Mouse (Mus musculus): ENCODE results near the gene Sf3a3. TPM values are rescaled to one million over a fixed set of nuclear protein-coding genes. Genes with fewer than 3 reads are reported as not detected.

Sf3a3 gene
- polyA plus RNA-seq, 1 experiment from 2014 or later = 37.1 TPM

- DNase-seq = no peak
- Histone ChIP-seq H3K27ac (ENCODE audit: low read depth) (no peak overlapping the region), H3K4me3 (ENCODE audit: low read depth, low read length) (no peak overlapping the region), H3K9ac (replicated peaks) (no peak overlapping the region), H3K36me3 (replicated peaks; ENCODE audit: insufficient read depth, low read length) (no peaks in the 10 kb centered on the region; the same call in 1 of the 2 replicates), H3K27me3 (ENCODE audit: insufficient read depth, low read length) (peaks cover 24% of the 10 kb centered on the region), H3K4me2 (ENCODE audit: low read depth, low read length) (no peak overlapping the region), H3K4me1 (ENCODE audit: insufficient read depth) (no peaks in the 10 kb centered on the region), H3K9me3 (ENCODE audit: low read length) (no peaks in the 10 kb centered on the region)
- no peak for ATAC-seq
- WGBS (ENCODE audit: insufficient replicate concordance) = 7% methylated on average over 29 of the region's 31 CpGs
- TF ChIP-seq EP300 (IDR thresholded peaks at IDR 0.05; ENCODE audit: low read depth) (no peak), CTCF (IDR thresholded peaks at IDR 0.05; ENCODE audit: low read depth) (no peak)
These were observed 41.9 kb upstream of the Sf3a3 start for GRCm38 (mm10) chr4:124672347-124673320.

- H3K36me3 ChIP-seq (replicated peaks; ENCODE audit: insufficient read depth, low read length) = peaks cover 9% of the 10 kb centered on the region
- DNase-seq (no peak), ATAC-seq (no peak)
- H3K27me3 ChIP-seq (ENCODE audit: insufficient read depth, low read length) = peaks cover 21% of the 10 kb centered on the region
- no peaks in the 10 kb centered on the region for H3K9me3 ChIP-seq (ENCODE audit: low read length)
- no peak overlapping the region for H3K9ac ChIP-seq (replicated peaks)
- H3K4me2 ChIP-seq (ENCODE audit: low read depth, low read length) = no peak overlapping the region
- no peak for TF ChIP-seq CTCF (IDR thresholded peaks at IDR 0.05; ENCODE audit: low read depth)
- TF ChIP-seq EP300 (IDR thresholded peaks at IDR 0.05; ENCODE audit: low read depth) = no peak
- H3K4me3 ChIP-seq (ENCODE audit: low read depth, low read length) = no peak overlapping the region
- no peaks in the 10 kb centered on the region for H3K4me1 ChIP-seq (ENCODE audit: insufficient read depth)
- 76% methylated on average over 17 of the region's 17 CpGs for WGBS (ENCODE audit: insufficient replicate concordance)
- no peak overlapping the region for H3K27ac ChIP-seq (ENCODE audit: low read depth)
These were observed 40.1 kb upstream of the Sf3a3 start for GRCm38 (mm10) chr4:124674334-124675032.

GRCm38 (mm10) chr4:124675037-124675436 lies 39.5 kb upstream of the Sf3a3 start:
- H3K4me3 ChIP-seq (ENCODE audit: low read depth, low read length) = no peak overlapping the region
- H3K4me2 ChIP-seq (ENCODE audit: low read depth, low read length) = no peak overlapping the region
- H3K9me3 ChIP-seq (ENCODE audit: low read length) = no peaks in the 10 kb centered on the region
- peak; percentile 72 for DNase-seq
- WGBS (ENCODE audit: insufficient replicate concordance) = 9% methylated on average over 4 of the region's 4 CpGs
- TF ChIP-seq CTCF (IDR thresholded peaks at IDR 0.05; ENCODE audit: low read depth) = peak; percentile 80
- no peak for TF ChIP-seq EP300 (IDR thresholded peaks at IDR 0.05; ENCODE audit: low read depth)
- H3K4me1 ChIP-seq (ENCODE audit: insufficient read depth) = no peaks in the 10 kb centered on the region
- H3K9ac ChIP-seq (replicated peaks) = no peak overlapping the region
- no peak overlapping the region for H3K27ac ChIP-seq (ENCODE audit: low read depth)
- ATAC-seq = no peak
- peaks cover 14% of the 10 kb centered on the region for H3K36me3 ChIP-seq (replicated peaks; ENCODE audit: insufficient read depth, low read length)
- peaks cover 21% of the 10 kb centered on the region for H3K27me3 ChIP-seq (ENCODE audit: insufficient read depth, low read length)

DNA sequence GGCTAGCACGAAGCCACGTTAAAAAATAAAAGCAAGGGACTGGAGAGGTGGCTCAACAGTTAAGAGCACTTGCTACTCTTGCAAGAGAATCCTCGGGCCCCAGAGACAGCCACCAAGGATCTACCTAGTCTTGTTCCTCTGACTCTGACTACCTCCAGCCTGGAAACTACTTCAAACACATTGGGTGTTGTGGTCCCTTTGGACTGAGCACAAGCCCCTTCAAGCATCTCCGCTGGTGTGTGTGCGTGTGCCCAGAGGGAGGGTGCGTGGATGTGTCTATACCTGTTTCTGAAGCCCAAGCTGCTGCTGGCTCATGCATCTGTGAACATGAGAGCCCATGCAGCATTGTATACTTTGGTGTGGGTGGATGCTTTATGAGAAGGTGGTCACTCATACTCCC lies 38.6 kb upstream of the Sf3a3 start:
- Histone ChIP-seq H3K27ac (ENCODE audit: low read depth) (no peak overlapping the region), H3K4me2 (ENCODE audit: low read depth, low read length) (no peak overlapping the region), H3K4me1 (ENCODE audit: insufficient read depth) (no peaks in the 10 kb centered on the region), H3K36me3 (replicated peaks; ENCODE audit: insufficient read depth, low read length) (peaks cover 24% of the 10 kb centered on the region), H3K27me3 (ENCODE audit: insufficient read depth, low read length) (peaks cover 18% of the 10 kb centered on the region), H3K9ac (replicated peaks) (no peak overlapping the region), H3K9me3 (ENCODE audit: low read length) (no peaks in the 10 kb centered on the region), H3K4me3 (ENCODE audit: low read depth, low read length) (no peak overlapping the region)
- ATAC-seq = no peak
- WGBS (ENCODE audit: insufficient replicate concordance) = 80% methylated on average over 6 of the region's 6 CpGs
- no peak for TF ChIP-seq EP300 (IDR thresholded peaks at IDR 0.05; ENCODE audit: low read depth)
- no peak for TF ChIP-seq CTCF (IDR thresholded peaks at IDR 0.05; ENCODE audit: low read depth)
- no peak for DNase-seq

- WGBS (ENCODE audit: insufficient replicate concordance) = 55% methylated on average over 7 of the region's 7 CpGs
- ATAC-seq (no peak), DNase-seq (no peak)
- no peak overlapping the region for H3K27ac ChIP-seq (ENCODE audit: low read depth)
- H3K4me2 ChIP-seq (ENCODE audit: low read depth, low read length) = no peak overlapping the region
- no peaks in the 10 kb centered on the region for H3K9me3 ChIP-seq (ENCODE audit: low read length)
- no peaks in the 10 kb centered on the region for H3K27me3 ChIP-seq (ENCODE audit: insufficient read depth, low read length)
- no peak overlapping the region for H3K9ac ChIP-seq (replicated peaks)
- H3K4me1 ChIP-seq (ENCODE audit: insufficient read depth) = no peaks in the 10 kb centered on the region
- H3K4me3 ChIP-seq (ENCODE audit: low read depth, low read length) = no peak overlapping the region
- H3K36me3 ChIP-seq (replicated peaks; ENCODE audit: insufficient read depth, low read length) = peaks cover 51% of the 10 kb centered on the region
- TF ChIP-seq CTCF (IDR thresholded peaks at IDR 0.05; ENCODE audit: low read depth) (peak; percentile 61), EP300 (IDR thresholded peaks at IDR 0.05; ENCODE audit: low read depth) (no peak)
These were observed 32.3 kb upstream of the Sf3a3 start for GRCm38 (mm10) chr4:124682270-124682669.

DNA sequence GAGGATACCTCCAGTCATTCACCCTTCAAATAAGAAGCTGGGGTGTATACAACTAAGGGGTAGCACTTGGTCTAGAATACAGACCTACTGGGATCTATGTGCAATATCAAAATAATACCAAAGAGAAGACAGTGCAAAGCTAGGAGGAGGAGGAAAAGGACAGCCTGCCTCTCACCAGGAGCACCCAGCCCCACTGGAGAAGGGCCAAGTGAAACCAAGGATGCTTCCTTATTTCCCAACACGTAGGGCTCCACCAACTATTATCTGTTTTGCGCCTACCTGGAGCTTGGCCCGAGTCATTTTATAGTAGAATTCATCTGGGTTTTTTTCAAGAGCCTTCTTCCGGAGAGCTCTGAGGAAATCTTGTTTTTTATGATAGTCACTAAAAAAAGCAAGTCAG lies 31.1 kb upstream of the Sf3a3 start:
- Histone ChIP-seq H3K36me3 (replicated peaks; ENCODE audit: insufficient read depth, low read length) (peaks cover 54% of the 10 kb centered on the region), H3K27ac (ENCODE audit: low read depth) (no peak overlapping the region), H3K9ac (replicated peaks) (no peak overlapping the region), H3K4me1 (ENCODE audit: insufficient read depth) (no peaks in the 10 kb centered on the region), H3K27me3 (ENCODE audit: insufficient read depth, low read length) (no peaks in the 10 kb centered on the region), H3K4me2 (ENCODE audit: low read depth, low read length) (no peak overlapping the region), H3K9me3 (ENCODE audit: low read length) (no peaks in the 10 kb centered on the region), H3K4me3 (ENCODE audit: low read depth, low read length) (no peak overlapping the region)
- ATAC-seq (no peak), DNase-seq (no peak)
- TF ChIP-seq CTCF (IDR thresholded peaks at IDR 0.05; ENCODE audit: low read depth) = no peak
- TF ChIP-seq EP300 (IDR thresholded peaks at IDR 0.05; ENCODE audit: low read depth) = no peak
- whole genome bisulfite sequencing (ENCODE audit: insufficient replicate concordance) = 78% methylated on average over 4 of the region's 4 CpGs
